Mouse (Mus musculus): ENCODE results near the gene St7. TPM values are rescaled to one million over a fixed set of nuclear protein-coding genes. Genes with fewer than 3 reads are reported as not detected.
"Not testable (repeated sequence)": the region's sequence is repeated elsewhere in the genome, so short reads cannot be mapped to it uniquely, and the experiment has no call there.

St7 gene
- polyA plus RNA-seq, 1 experiment from 2014 or later: 13.8 TPM

DNA sequence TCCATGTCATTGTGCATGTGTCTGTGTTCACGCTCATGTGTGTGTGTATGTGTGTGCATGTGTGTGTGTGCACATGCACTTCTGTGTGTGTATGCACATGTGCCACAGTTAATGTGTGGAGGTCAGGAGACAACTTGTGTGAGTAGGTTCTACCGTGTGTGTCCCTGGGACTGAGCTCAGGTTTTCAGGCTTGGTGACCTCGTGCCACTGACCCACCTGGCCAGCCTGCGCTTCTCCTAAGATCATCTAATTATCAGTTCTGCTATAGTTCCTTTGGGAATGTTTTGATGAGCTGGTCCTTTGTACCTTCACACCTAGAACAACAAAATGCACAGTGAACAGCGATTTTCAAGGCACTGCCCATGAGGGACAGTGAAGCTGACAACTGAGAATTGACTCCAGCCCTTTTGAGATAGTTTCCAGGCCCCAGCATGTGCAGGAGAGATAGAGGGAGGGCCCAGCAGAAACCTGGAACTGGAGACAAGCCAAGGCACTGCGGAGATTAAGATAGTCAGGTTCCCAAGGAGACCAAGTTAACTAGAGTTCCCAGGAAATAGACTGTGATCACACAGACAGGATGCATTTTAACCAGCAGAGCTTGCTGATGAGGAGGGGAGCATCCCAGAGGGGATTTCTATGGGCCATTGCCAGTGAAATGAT lies 12.3 kb upstream of the St7 start:
- no peak overlapping the region for H3K4me2 ChIP-seq
- no peak overlapping the region for H3K9ac ChIP-seq
- no peaks in the 10 kb centered on the region for H3K36me3 ChIP-seq
- no peak overlapping the region for H3K27ac ChIP-seq
- H3K27me3 ChIP-seq (replicated peaks): no peaks in the 10 kb centered on the region
- H3K4me3 ChIP-seq: no peak overlapping the region
- H3K9me3 ChIP-seq (replicated peaks): peaks cover 9% of the 10 kb centered on the region
- peaks cover 21% of the 10 kb centered on the region for H3K4me1 ChIP-seq
- ATAC-seq: peak; percentile 80
- WGBS (ENCODE audit: insufficient replicate concordance): 58% methylated on average over 6 of the region's 6 CpGs

DNA sequence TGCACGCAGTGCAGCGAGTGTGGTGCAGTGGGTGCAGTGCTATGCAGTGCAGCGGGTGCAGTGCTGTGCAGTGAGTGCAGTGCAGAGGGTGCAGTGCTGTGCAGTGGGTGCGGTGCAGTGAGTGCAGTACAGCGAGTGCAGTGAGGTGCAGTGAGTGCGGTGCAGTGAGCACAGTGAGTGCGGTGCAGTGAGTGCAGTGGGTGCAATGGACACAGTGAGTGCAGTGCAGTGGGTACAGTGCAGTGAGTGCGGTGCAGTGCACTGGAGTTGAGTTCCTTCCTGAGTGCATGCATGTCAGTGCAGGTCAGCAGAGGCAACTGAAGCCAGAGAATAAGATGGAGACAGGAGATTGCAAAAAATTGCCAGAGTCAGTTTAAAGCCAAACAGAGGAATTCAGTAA lies 10.9 kb upstream of the St7 start:
- Histone ChIP-seq H3K9me3 (replicated peaks) (peaks cover 9% of the 10 kb centered on the region), H3K27ac (no peak overlapping the region), H3K27me3 (replicated peaks) (no peaks in the 10 kb centered on the region), H3K4me1 (peaks cover 21% of the 10 kb centered on the region), H3K36me3 (no peaks in the 10 kb centered on the region), H3K4me3 (no peak overlapping the region), H3K4me2 (no peak overlapping the region), H3K9ac (no peak overlapping the region)
- 90% methylated on average over 8 of the region's 8 CpGs for WGBS (ENCODE audit: insufficient replicate concordance)
- no peak for ATAC-seq

DNA sequence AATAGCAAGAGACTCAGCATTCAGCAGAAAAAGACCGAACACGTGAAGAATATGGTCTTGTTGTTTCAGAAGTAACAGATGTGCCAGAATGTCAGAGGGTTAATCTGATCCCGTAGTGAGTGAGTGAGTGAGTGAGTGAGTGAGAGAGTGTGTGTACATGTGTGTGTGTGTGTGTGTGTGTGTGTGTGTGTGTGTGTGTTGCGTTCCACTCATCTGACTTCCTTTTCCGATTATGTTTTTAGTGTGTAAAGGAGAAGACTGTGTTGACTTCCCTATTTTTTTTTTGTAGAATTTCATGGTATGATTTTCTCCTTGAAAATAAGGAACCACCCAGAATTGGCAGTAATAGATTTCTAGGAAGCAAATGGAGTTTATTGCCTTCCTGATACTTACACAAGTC lies 4.1 kb upstream of the St7 start:
- no peak overlapping the region for H3K27ac ChIP-seq
- peaks cover 5% of the 10 kb centered on the region; the same call in 1 of the 2 replicates for H3K9me3 ChIP-seq (replicated peaks)
- no peak overlapping the region for H3K9ac ChIP-seq
- WGBS (ENCODE audit: insufficient replicate concordance): 65% methylated on average over 5 of the region's 5 CpGs
- H3K4me1 ChIP-seq: peaks cover 4% of the 10 kb centered on the region
- no peak overlapping the region for H3K4me3 ChIP-seq
- H3K27me3 ChIP-seq (replicated peaks): no peaks in the 10 kb centered on the region
- no peak for ATAC-seq
- no peaks in the 10 kb centered on the region for H3K36me3 ChIP-seq
- H3K4me2 ChIP-seq: no peak overlapping the region

DNA sequence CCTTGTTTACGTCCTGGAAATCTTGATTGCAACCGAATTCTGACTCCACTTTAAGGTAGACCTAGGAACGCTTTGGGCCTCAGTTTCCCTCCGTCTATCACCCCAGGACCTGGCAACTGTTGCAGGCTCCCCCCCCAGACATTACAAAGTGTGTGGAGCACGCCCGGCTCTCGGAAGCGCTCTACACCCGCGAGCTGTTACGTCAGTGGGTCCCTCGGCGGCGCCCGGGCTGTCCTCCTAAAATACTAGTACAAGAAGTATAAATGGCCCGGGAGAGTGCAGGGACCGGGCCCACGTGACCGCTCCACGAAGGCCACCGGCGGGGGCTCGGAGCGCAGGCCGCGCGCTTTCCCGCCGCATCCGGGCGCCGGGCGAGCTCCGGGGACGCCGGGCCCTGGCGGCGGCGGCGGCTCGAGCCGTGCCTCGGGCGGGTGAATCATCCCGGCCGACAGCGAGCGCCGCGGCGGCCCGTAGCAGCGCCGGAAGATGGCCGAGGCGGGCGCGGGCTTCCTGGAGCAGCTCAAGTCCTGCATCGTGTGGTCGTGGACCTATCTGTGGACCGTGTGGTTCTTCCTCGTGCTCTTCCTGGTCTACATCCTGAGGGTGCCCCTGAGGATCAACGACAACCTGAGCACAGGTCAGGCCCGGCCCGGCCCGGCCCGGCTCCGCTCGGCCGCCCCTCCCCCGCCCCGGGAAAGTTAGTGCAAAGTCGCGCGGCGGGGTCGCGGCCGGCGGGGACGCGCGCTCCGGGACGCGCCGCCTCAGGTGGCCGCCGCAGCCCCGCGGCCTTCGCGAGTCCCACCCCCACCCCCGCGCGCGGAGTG lies 1.2 kb downstream of the St7 start:
- H3K36me3 ChIP-seq: peaks cover 11% of the 10 kb centered on the region; the same call in 1 of the 2 replicates
- peak overlapping the region; percentile 89 for H3K4me2 ChIP-seq
- peak; percentile 82 for ATAC-seq
- H3K27ac ChIP-seq: peak overlapping the region; percentile 84
- no peaks in the 10 kb centered on the region for H3K9me3 ChIP-seq (replicated peaks)
- H3K9ac ChIP-seq: peak overlapping the region; percentile 90
- H3K4me1 ChIP-seq: peaks cover 26% of the 10 kb centered on the region
- H3K4me3 ChIP-seq: peak overlapping the region; percentile 84
- under 1% methylated on average over 79 of the region's 97 CpGs for WGBS (ENCODE audit: insufficient replicate concordance)
- H3K27me3 ChIP-seq (replicated peaks): no peaks in the 10 kb centered on the region

DNA sequence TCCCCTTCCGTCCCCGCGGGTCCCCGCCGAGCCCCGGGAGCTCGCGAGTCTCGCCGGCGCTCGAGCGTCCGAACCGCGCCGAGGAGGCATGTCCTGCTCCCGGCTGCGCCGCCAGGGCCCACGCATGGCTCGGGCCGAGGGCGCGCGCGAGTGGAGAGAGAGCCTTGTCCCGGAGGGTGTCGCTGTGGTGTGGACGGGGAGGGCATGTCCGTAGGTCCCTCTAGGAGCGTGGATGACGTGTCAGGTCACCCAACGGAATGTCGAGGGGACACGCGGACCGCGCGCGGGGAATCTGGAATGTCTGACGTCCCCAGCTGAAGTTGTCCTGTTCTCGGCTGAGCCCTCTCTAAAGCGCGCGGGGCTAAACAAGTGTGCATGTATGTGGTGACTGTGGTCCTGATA lies 1.8 kb downstream of the St7 start:
- peak; percentile 75 for ATAC-seq
- peak overlapping the region; percentile 90 for H3K9ac ChIP-seq
- peaks cover 11% of the 10 kb centered on the region; the same call in 1 of the 2 replicates for H3K36me3 ChIP-seq
- H3K4me1 ChIP-seq: peaks cover 26% of the 10 kb centered on the region
- H3K4me2 ChIP-seq: peak overlapping the region; percentile 89
- under 1% methylated on average over 46 of the region's 46 CpGs for WGBS (ENCODE audit: insufficient replicate concordance)
- no peaks in the 10 kb centered on the region for H3K27me3 ChIP-seq (replicated peaks)
- H3K4me3 ChIP-seq: peak overlapping the region; percentile 84
- peak overlapping the region; percentile 84 for H3K27ac ChIP-seq
- no peaks in the 10 kb centered on the region for H3K9me3 ChIP-seq (replicated peaks)

DNA sequence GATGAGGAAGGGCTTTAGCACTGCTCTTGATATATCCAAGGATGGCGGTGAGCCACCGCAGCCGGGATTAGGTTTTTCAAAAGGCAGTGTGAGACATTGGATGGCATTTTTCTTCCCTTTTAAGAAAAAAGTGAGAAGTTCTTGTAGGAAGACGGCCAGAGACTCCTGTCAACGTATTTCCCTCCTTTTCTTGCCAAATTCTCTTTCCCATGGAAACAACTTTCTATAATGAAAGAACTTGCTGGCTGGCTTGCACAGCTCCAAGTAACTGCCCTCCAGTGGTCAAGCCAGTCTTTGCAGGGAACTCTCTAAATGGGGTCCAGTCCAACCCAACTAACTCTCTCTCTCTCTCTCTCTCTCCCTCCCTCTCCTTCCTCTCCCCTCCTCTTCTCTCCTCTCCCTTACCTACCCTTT lies 3.6 kb downstream of the St7 start:
- 64% methylated on average over 5 of the region's 5 CpGs for WGBS (ENCODE audit: insufficient replicate concordance)
- H3K4me2 ChIP-seq: peak overlapping the region; percentile 27
- H3K4me3 ChIP-seq: no peak overlapping the region
- H3K9ac ChIP-seq: no peak overlapping the region
- no peak for ATAC-seq
- no peaks in the 10 kb centered on the region for H3K9me3 ChIP-seq (replicated peaks)
- H3K27ac ChIP-seq: no peak overlapping the region
- peaks cover 11% of the 10 kb centered on the region; the same call in 1 of the 2 replicates for H3K36me3 ChIP-seq
- peaks cover 26% of the 10 kb centered on the region for H3K4me1 ChIP-seq
- no peaks in the 10 kb centered on the region for H3K27me3 ChIP-seq (replicated peaks)

DNA sequence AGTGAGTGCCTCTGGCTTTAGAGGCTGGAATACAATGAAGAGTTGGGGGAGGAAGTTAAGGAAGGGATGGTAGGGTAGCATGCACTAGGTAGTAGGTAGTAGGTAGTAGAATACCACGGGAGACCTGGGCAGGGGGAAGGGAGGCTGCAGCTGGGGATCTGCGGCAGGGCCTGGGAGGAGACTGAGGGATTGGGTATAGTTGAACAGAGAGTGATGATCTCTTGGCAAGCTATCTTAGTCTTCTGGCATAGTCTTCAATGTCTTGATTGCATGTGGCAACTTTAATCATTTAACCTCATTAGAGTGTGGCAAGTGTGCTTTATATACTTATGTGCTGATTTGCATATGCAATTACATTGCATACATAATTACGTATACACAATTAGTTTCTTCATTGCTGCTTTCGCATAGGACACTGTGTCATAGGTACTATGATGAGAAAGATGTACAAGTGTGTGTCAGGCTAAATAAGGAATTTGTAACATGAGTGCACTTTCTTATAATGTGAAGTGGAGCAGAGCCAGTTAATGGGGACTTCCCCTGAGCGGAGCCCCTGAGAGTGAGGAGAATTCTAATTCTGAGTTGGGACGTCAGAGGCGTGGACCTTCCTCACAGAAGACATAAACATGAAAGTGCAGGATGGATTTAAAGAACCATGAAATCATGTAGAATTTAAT lies 8.3 kb downstream of the St7 start:
- Histone ChIP-seq H3K36me3 (peaks cover 11% of the 10 kb centered on the region; the same call in 1 of the 2 replicates), H3K4me1 (peaks cover 10% of the 10 kb centered on the region), H3K9me3 (replicated peaks) (no peaks in the 10 kb centered on the region), H3K27me3 (replicated peaks) (no peaks in the 10 kb centered on the region), H3K4me3 (no peak overlapping the region), H3K4me2 (no peak overlapping the region), H3K9ac (no peak overlapping the region), H3K27ac (no peak overlapping the region)
- 79% methylated on average over 7 of the region's 7 CpGs for WGBS (ENCODE audit: insufficient replicate concordance)
- ATAC-seq: no peak

DNA sequence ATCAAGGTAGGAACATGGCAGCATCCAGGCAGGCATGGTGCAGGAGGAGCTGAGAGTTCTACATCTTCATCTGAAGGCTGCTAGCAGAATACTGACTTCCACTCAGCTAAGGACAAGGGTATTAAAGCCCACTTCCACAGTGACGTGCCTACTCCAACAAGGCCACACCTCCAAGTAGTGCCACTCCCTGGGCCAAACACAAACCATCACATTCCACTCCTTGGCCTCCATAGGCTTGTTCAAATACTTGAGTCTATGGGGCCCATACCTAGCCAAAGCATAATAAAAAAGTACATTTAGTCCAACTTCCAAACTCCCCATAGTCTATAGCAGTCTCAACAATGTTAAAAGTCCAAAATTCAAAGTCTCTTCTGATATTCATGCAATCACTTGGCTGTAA lies 11.3 kb downstream of the St7 start:
- H3K27me3 ChIP-seq (replicated peaks); H3K27ac ChIP-seq; H3K4me2 ChIP-seq; ATAC-seq; H3K4me3 ChIP-seq; H3K9me3 ChIP-seq (replicated peaks); H3K4me1 ChIP-seq; H3K9ac ChIP-seq; H3K36me3 ChIP-seq: not testable (repeated sequence)
- WGBS (ENCODE audit: insufficient replicate concordance): 59% methylated on average over 1 of the region's 1 CpGs

DNA sequence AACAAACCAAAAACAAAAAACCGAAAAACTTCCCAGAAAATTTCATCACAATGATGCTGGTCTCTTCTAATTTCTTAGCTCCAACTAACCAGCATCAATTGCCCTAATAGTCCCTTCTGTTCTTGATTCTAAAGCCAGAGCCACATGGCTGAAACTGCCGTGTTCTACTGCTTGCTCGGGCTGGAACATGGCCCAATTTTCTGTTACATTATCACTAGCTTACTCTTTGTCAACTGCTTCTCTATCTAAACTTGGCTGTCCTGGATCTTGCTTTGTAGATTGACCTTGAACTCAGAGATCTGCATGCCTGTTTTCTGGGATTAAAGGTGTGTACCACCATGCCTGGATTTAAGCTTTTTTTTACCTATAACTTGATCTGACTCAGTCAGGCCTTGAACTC lies 13.2 kb downstream of the St7 start:
- Histone ChIP-seq H3K36me3 (no peaks in the 10 kb centered on the region), H3K4me3 (no peak overlapping the region), H3K9me3 (replicated peaks) (no peaks in the 10 kb centered on the region), H3K4me1 (no peaks in the 10 kb centered on the region; the same call in 1 of the 2 replicates), H3K27me3 (replicated peaks) (no peaks in the 10 kb centered on the region), H3K4me2 (no peak overlapping the region), H3K27ac (no peak overlapping the region), H3K9ac (no peak overlapping the region)
- WGBS (ENCODE audit: insufficient replicate concordance): 64% methylated on average over 3 of the region's 3 CpGs
- no peak for ATAC-seq

DNA sequence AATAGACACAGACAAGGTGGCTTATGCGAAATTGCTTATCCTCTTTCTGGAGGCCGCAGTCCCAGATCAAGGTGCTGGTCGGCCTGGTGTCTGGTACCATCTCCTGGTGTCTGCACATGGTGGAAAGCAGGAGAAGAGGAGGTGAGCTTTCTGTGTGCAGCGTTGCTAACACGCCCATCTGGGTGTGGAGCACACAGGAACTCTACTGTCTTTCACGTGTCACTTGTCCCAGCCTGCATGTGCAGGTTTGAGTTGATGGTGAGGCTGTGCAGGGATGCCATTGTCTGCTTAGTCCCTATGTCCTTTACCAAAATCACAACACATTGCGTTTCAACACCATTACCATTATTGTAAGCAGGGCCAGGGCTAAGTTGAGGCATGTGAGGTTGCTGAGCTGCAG lies 26.2 kb downstream of the St7 start:
- H3K4me3 ChIP-seq: no peak overlapping the region
- H3K4me2 ChIP-seq: no peak overlapping the region
- no peak overlapping the region for H3K9ac ChIP-seq
- no peak for ATAC-seq
- no peaks in the 10 kb centered on the region for H3K27me3 ChIP-seq (replicated peaks)
- no peak overlapping the region for H3K27ac ChIP-seq
- H3K9me3 ChIP-seq (replicated peaks): no peaks in the 10 kb centered on the region
- WGBS (ENCODE audit: insufficient replicate concordance): 77% methylated on average over 7 of the region's 7 CpGs
- no peaks in the 10 kb centered on the region for H3K36me3 ChIP-seq
- peaks cover 16% of the 10 kb centered on the region for H3K4me1 ChIP-seq

DNA sequence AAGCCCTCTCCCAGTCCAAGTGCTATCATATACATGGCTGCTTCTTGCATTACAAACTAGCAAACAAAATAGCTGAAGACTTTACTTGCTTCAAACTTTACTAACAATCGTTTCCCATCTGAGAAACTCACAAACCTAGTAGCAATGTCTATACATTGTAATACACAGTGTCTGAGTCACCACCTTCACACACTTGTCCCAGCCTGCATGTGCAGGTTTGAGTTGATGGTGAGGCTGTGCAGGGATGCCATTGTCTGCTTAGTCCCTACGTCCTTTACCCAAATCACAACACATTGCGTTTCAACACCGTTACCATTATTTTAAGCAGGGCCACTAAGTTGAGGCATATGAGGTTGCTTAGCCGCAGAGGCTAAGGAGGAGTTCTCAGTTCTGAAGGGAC lies 26.7 kb downstream of the St7 start:
- H3K9me3 ChIP-seq (replicated peaks): no peaks in the 10 kb centered on the region
- H3K4me2 ChIP-seq: no peak overlapping the region
- peaks cover 21% of the 10 kb centered on the region for H3K4me1 ChIP-seq
- H3K36me3 ChIP-seq: no peaks in the 10 kb centered on the region
- H3K4me3 ChIP-seq: no peak overlapping the region
- no peak overlapping the region for H3K9ac ChIP-seq
- H3K27me3 ChIP-seq (replicated peaks): no peaks in the 10 kb centered on the region
- no peak overlapping the region for H3K27ac ChIP-seq
- 84% methylated on average over 5 of the region's 5 CpGs for WGBS (ENCODE audit: insufficient replicate concordance)
- no peak for ATAC-seq

DNA sequence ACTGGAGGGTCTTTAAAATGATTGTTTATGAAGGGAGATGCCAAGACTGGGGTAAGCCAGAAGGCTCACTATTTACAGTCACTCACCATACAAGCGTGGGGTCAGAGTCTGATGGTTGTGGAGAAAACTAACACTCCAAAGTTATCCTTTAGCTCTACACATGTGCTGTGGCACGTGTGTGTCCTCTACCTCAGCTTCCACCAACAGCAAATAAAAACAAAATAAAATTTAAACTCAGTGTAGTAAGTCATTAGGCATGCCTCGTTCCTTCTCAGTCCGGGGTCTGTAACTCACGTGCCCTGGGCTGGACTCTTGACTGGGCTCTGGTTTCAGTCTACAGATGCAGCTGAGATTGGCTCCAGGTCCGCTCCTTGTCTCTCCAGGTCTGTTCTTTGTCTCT lies 27.3 kb downstream of the St7 start:
- peaks cover 26% of the 10 kb centered on the region for H3K4me1 ChIP-seq
- WGBS (ENCODE audit: insufficient replicate concordance): 63% methylated on average over 6 of the region's 6 CpGs
- no peak for ATAC-seq

More for the DNA sequence above, 27.3 kb downstream of the St7 start:
- Histone ChIP-seq H3K9me3 (replicated peaks) (no peaks in the 10 kb centered on the region), H3K4me2 (no peak overlapping the region), H3K27ac (no peak overlapping the region), H3K36me3 (no peaks in the 10 kb centered on the region), H3K9ac (no peak overlapping the region), H3K27me3 (replicated peaks) (no peaks in the 10 kb centered on the region), H3K4me3 (no peak overlapping the region)
